9 mouse cellular contexts compared by ENCODE assay signal in genomic region chr4:70603209-70603852, GRCm38 (mm10).
DNase-seq lines count a peak whose midpoint lies in the region; ATAC-seq lines count a peak whose summit lies in the region.
"Had no signal": no experiment of that assay in that cellular context is flagged by ENCODE, and none has a peak within 500 bp of the region (broad histone marks: within the 10 kb centered on the region; RNA-seq: fewer than 3 reads in every experiment).

No protein-coding gene starts in this region.

- no peak overlapping the region for H3K4me2 ChIP-seq in neural tube, embryonic 15.5 days
- H3K4me2 ChIP-seq in neural tube, embryonic 13.5 days: no peak overlapping the region
- H3K4me2 ChIP-seq: heart, embryonic 13.5 days had no signal

- H3K27me3 ChIP-seq in neural tube, embryonic 15.5 days (replicated peaks): peaks cover 5% of the 10 kb centered on the region; the same call in 1 of the 2 replicates
- peaks cover 3% of the 10 kb centered on the region for H3K27me3 ChIP-seq in neural tube, embryonic 13.5 days

- DNase-seq in cerebellum, adult 8-10 months: peak; percentile 11
- DNase-seq in cerebellum, adult 11 months: no peak
- DNase-seq in neural tube, embryonic 10.5 days (ENCODE audit: extremely low spot score, low spot score): peak; percentile 46
- peak; percentile 75 for DNase-seq in embryo, embryonic 10 days (ENCODE audit: low spot score)
- peak; percentile 26 for DNase-seq in hindlimb bud, embryonic 11.5 days (ENCODE audit: extremely low spot score, low read depth, low spot score)
- no peak for DNase-seq in urinary bladder, postnatal 10 days (ENCODE audit: low spot score)

- no peak overlapping the region for H3K27ac ChIP-seq in neural tube, embryonic 15.5 days (replicated peaks)
- no peak overlapping the region for H3K27ac ChIP-seq in neural tube, embryonic 13.5 days (replicated peaks)
- H3K27ac ChIP-seq: heart, embryonic 13.5 days had no signal

- H3K4me1 ChIP-seq in neural tube, embryonic 15.5 days: no peaks in the 10 kb centered on the region
- no peaks in the 10 kb centered on the region for H3K4me1 ChIP-seq in neural tube, embryonic 13.5 days (replicated peaks)
- H3K4me1 ChIP-seq: heart, embryonic 13.5 days had no signal

- no peak for ATAC-seq in neural tube, embryonic 15.5 days (ENCODE audit: low FRiP score)
- peak; percentile 50; the same call in 1 of the 2 replicates for ATAC-seq in neural tube, embryonic 13.5 days (ENCODE audit: low read depth)

- no peak overlapping the region for H3K4me3 ChIP-seq in neural tube, embryonic 15.5 days (replicated peaks)
- H3K4me3 ChIP-seq in neural tube, embryonic 13.5 days: no peak overlapping the region
- H3K4me3 ChIP-seq: heart, embryonic 13.5 days had no signal

- H3K9ac ChIP-seq in neural tube, embryonic 15.5 days (replicated peaks): no peak overlapping the region
- H3K9ac ChIP-seq in neural tube, embryonic 13.5 days: no peak overlapping the region
- H3K9ac ChIP-seq: heart, embryonic 13.5 days had no signal

- WGBS in neural tube, embryonic 15.5 days: 25% methylated on average over 3 of the region's 3 CpGs
- WGBS in neural tube, embryonic 13.5 days: 25% methylated on average over 3 of the region's 3 CpGs

- H3K36me3 ChIP-seq in neural tube, embryonic 15.5 days: no peaks in the 10 kb centered on the region
- no peaks in the 10 kb centered on the region for H3K36me3 ChIP-seq in neural tube, embryonic 13.5 days
- H3K36me3 ChIP-seq: heart, embryonic 13.5 days had no signal

- no peaks in the 10 kb centered on the region for H3K9me3 ChIP-seq in neural tube, embryonic 15.5 days (replicated peaks)
- no peaks in the 10 kb centered on the region for H3K9me3 ChIP-seq in neural tube, embryonic 13.5 days
- H3K9me3 ChIP-seq: heart, embryonic 13.5 days had no signal

Comparison
In these comparisons a context has a peak if more than half of its experiments do, and no peak if none do; other contexts are left out.
1. DNase-seq: peak in cerebellum, adult 8-10 months (single experiment), neural tube, embryonic 10.5 days (single experiment), embryo, embryonic 10 days (single experiment) and hindlimb bud, embryonic 11.5 days (single experiment); none in cerebellum, adult 11 months (single experiment) and urinary bladder, postnatal 10 days (single experiment).